Mouse (Mus musculus) CD4-positive, CD25-positive, alpha-beta regulatory T cell, adult 4 months (primary cell): ENCODE measurements around the gene Rims3. TPM values are rescaled to one million over a fixed set of nuclear protein-coding genes. Genes with fewer than 3 reads are reported as not detected.

Experiments used
- ATAC-seq: one replicate; pipeline ENCODE4 v1.8.0; 2017
- polyA plus RNA-seq, 2 experiments: library from polyadenylated mRNA; unstranded; fragments of 100-300 nt; shearing (Covaris generic); gene quantifications; one replicate each; pipeline ENCODE4 v1.2.1; 2017

Rims3 gene
- polyA plus RNA-seq, 2 experiments from 2014 or later, result 0.63 to 1.2 TPM

DNA sequence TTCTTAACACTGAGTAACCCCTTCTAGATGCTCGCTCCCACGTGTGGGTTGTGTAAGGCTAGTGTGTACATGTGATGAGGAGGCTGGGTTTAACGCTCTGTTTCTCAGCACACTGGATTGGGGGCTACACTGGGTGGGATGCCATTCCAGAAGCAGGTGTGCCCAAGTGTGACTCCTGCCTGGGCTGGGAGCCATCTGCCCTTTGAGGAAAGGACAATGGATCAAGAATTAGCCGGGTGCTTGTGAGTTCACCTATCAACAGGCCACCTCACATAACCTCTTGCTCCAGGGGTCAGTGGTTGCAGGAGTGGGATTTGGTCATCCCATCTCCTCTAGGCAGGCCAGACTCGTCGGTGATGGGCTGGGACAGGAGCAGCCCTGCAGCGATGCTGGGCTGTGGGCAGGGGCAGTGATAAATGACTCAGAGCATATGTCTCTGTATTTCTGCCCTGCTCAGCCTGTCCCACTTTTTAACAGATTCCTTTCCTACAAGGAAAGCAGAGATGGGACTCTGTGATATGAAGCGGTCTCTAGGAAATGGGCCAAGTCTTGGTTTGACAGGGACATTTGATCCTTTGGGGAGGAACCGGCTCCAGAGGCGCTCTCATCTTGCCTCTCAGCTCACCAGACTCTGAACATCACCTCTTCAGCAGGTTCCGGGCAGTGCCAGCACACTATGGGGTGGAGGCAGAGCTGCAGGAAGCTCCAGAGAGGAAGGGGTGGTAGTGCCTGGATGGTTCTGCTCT is 39.2 kb downstream of the Rims3 start:
- ATAC-seq, result no peak

DNA sequence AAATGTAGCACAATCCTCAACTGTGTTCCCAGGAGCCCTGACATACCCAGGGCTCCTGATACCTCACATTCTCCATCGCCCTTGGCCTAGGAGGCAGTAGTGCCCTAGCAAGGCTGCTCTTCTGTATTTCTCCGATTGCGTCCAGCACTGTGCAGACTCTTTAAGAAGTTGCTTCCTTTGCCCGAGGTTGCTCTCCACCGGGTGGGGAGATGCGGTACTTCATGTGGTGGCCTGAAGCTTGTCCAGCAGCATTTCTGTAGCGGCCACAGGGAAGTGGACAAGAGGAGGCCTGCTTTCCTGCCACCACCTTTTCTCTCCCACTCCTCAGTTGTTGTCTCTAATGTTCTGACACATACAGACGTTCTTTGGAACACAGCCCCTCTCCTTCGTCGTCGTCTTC is 40.0 kb downstream of the Rims3 start:
- ATAC-seq, result no peak

DNA sequence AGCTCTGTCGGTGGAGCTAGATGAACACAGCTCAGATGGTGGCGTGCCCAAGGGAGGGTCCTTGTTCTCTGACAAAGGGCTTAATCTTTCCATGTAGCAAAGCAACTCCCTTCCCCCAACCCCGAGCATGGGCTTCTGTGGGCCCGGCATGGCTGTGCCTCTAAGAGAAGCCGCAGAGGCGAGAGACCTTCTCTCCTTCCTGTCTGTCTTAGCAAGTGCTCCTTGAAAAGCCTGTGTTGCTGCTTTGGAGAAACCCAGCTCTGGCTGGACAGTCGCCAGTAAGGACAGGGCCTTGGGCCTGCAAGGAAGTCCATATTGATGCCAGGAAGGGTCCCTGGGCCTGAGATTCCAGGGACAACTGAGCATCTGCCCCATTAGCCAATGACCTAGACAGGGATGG is 40.6 kb downstream of the Rims3 start:
- no peak for ATAC-seq

DNA sequence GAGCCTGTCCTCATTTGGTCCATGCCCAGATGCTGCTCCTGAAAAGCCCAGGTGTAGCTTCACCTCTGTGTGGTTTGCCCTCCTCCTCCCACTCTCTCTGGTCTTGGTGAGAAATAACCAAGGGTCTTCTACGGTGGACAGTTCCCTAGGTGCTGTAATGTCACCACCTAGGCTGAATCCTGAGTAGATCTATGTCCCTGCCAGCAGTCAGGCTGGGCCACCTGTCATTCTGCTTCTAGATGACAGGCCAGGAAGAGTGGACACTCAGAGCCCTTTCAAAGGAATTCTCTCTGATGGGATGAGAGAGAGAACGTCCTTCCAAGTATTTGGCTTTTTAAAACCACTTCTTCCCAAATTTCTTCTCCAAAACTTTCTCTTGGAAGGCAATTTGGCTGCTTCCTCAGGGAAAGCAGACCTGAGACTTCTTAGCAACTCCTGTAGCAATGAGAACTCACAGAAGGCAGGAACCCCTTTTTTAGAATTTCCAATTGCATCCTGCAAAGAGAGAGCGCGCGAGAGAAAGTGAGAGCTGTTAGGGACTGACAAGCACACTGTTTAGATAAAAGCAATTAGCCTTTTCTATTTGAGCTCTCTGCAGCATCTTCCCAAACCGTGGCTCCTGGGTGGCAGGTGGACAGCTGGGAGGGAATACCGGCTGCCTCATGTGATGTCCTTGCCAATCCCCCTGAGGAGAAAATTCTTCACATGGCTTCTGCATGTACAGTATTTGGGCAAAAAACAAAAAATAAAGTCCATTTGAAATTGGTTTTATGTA is 41.4 kb downstream of the Rims3 start:
- ATAC-seq, result no peak

DNA sequence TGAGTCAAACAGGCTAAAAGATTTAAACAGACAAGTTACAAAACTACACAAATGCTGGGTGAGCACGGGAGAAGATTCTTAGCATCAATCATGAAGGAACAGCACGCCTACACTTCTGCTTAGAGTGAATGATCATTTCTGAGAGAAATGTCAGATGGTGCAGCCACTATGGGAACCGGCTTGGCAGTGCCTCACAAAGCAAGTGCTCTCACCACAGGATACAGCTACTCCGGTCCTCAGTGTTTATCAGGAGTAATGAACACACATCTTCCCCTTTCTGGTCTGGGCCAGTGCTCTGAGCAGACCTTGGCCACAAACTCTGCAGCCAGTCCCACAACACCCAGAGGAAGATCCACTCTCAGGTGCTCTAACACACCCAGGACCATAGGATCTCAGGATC is 49.9 kb downstream of the Rims3 start:
- ATAC-seq, result no peak

DNA sequence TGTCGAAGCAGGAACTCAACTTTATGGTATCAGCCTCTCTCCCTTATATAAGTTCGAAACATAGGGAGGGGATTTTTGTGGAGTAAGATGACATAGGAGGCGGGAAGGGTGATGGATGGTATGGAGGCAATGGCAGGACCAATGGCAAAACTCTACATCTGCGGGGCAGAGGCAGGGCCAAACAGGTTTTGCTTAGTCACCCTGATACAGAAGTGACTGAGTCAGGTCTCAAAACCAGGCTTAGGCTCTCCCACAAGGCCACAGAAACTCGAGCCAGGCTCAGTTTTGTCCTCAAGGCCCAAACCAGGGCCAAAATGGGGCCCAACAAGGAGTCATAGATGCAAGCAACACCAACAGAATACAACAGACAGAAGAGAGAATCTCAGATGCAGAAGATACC is 51.0 kb downstream of the Rims3 start:
- no peak for ATAC-seq

DNA sequence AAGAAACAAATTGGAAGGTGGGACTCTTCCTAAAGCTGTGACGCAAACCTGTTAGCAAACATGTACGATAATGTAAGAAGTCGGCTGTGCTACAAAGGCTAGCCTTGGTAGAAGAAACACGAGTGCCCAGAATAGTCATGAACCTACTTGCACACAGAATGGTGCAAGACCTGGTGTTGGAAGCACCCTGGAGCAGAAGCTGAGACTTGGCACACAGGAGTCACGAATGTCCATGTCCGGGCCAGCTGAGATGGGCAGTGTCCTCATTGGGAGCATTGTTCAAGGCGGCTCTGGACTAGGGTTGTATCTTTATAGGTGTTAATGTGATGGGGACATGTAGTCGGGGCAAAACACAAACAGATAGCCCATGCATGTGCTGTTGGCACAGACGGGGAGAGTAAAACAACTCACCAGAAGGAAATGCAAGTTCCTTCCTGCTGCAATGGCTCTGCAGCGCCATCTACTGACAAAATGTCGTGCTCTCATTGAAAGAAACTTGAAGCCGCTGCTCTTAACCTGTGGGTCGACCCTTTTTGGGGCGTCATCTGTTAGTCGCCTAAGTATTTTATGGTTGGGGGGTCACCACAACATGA is 55.0 kb downstream of the Rims3 start:
- ATAC-seq, result peak; percentile 91

DNA sequence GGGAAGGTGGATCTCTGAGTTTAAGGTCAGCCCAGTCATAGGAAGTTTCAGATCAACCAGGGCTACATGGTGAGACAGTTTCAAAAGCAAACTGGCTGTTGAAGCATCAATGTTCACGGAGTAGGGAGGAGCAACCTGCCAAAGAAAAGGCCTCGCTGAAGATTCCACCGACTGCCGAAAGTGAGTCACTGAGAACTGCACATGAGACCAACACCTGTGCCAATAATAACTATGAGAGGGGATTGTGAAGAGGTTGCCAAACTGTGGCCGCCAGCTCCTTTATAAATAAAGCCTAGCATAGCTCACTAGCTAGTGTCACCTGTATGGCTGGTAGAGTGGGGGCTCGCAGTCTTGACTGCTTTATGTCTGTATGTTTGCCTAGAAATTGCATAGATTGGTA is 56.5 kb downstream of the Rims3 start:
- ATAC-seq, result no peak

DNA sequence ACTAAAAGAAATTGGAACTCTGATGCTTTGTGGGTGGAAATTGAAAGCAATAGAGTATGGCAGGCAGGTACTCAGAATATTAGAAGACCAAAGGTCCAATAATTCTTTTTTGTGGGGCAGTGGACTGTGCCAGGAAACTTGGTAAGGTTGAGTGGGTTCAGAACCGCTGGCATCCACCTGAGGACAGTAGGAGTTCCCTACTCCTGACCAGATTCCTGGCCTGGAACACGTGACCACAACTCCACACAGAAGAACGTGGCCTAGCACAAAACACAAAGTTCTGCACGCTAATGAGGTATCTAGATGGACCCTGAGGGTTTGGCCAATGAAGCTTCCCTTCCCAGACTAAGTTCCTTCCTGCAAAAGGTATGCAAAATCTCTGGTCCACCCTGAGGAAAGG is 58.2 kb downstream of the Rims3 start:
- no peak for ATAC-seq

DNA sequence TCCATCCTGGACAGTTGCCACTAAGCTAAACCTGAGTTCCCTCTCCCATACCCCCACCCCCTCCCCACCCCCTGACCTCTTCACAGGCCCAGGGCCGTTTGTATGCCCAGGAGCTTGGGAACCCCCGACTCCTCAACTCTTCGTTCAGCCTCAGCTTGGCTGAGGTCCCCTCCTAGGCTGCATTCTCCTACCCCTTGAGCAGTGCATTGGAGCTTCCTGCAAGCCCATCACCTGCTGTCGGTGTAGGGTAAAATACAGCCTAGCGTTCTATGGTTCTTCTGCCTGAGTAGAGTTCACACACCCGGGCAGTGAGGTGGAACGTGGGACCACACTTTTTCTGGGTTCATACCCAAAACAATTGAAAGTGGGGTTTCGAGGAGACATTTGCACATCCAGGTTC is 58.8 kb downstream of the Rims3 start:
- no peak for ATAC-seq

DNA sequence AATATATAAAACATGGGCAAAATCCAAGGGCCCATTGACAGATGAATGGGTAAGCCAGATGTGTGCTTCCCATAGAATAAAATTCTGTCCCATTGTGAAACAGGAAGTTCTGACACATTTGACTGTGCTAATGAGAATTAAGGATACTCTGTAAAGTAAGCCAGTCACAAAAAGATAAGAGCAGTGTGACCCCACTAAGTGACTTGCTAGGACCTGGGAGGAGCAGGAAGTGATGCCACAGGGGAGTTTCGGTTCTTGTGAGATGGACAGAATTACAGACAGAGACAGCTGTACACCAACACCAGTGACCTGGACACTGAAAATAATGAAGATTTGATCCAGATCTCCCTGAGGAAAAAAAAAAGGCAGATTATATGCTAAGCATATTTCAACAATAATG is 59.2 kb downstream of the Rims3 start:
- ATAC-seq, result no peak

DNA sequence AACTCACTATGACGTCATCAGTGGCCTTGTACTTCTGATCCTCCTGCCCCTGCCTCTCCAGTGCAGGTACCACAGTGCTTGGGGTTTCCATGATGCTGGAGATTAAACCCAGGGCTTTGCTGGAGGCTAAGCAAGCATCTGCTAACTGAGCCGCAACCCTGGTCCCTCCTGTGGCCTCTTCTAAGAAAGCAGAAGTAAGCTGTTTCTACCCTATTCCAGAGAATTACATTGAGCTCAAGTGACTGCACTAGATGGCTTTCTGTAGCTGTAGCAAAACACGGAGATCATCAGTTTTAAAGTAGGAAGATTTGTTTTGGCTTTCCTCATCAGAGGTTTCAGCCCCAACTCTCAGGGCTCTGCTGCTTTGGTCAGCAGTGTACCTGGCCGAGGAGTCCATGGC is 59.9 kb downstream of the Rims3 start:
- ATAC-seq, result no peak

DNA sequence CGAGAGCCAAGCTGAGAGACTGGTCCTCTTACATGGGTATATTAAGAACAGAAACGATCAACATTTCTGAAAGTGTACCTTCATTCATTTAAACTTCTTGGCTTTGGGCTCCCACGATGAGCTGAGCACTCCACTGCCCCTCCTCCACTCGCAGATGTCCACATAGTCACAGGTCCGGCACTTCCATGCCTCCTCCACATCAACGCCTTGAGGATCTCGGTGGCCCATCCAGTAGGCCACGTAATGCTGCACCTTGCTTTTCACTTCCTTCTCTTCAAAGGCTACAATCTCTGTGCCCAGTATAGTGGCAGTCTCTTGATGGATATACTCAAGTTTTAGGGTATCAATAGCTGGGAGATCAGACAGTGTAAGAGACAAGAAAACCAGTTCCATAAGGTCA is 66.8 kb downstream of the Rims3 start:
- ATAC-seq, result no peak

DNA sequence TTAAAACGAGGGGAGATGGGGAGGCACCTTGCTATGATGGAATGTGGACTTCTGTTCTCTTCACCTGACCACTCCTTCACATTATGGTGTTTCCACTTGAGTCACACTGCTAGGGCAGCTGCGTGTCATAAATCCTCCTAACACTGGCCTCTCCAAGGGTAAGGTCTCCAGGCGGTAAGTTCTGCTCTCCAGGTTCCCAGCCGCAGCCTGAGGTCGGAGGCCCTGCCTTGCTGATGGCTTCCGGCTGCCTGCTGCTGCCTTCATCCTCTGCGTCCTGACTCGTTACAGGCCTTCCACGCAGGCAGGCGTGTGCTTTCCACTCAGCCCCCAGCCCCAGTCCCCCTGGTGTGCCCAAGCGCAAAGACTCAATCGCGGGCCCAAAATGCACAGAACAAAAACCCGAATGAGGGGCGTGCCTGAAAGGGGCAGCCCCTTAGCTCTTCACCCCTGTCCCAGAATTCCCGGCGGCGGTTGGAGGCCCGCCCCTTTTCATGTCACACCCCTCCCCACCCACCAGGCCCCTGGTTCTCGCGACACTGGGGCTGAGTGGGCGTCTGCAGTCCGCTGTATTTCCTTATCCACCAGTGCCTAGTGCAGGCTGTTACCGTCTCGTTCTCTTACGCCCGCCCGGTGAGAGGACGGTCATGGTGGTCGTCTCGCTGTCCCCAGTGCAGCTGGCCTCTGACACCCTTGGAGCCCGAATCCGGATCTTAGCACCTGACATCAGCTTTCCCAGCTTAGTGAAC is 70.1 kb downstream of the Rims3 start, which contains the start of gene Exo5:
Exo5 (minus strand) TSS at position 464 of the 746 bp plus-strand sequence.
- ATAC-seq, result peak; percentile 94

DNA sequence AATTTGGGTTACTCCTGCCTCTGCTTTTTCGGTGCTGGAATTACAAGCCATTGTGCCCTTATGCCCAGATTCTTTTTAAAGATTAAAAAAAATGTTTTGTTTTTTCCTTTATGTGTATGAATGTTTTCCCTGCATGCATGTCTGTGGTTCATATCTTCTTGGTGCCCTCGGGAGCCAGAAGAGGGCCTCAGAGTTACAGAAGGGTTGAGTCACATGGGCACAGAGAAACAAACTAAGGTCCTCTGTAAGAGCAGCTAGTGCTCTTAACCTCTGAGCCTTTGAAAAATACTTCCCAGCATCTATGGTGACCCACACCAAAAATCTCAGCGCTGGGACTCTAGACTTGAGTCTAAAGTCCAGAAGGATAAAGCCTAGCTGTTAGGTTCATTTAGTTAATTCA is 70.8 kb downstream of the Rims3 start:
- ATAC-seq, result peak; percentile 54

DNA sequence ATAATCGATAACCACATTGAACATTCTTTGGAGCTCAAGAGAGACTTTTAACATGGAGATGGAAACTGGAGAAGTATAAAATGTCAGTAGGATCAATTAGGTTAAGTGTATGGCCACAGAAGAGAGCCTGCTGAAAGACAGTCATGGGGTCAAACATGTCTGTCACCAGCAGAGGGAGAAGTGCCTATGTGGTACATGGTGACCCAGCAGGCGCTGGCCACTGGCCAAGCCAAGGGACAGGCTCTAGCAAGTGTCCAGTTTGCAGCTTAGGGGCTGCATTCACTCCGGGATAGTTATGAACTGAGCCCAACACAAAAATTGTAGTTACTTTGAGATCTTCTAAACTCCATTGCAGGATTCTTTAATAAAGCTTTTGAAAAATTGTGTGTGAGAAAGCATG is 74.1 kb downstream of the Rims3 start:
- ATAC-seq, result no peak

DNA sequence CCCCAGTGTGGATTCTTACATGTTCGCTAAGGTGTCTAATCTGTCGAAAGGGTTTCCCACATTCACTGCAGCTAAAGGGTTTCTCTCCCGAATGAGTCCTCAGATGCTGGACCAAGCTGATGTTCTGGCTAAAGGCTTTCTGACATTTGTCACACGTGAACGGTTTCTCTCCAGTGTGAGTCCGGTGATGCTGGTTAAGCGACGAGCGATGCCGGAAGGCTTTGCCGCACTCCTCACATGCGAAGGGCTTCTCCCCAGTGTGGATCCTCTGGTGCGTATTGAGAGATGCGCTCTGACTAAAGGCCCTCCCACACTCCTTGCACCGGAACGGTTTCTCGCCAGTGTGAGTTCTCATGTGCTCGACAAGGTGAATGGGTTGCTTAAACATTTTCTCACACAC is 76.1 kb downstream of the Rims3 start:
- no peak for ATAC-seq

DNA sequence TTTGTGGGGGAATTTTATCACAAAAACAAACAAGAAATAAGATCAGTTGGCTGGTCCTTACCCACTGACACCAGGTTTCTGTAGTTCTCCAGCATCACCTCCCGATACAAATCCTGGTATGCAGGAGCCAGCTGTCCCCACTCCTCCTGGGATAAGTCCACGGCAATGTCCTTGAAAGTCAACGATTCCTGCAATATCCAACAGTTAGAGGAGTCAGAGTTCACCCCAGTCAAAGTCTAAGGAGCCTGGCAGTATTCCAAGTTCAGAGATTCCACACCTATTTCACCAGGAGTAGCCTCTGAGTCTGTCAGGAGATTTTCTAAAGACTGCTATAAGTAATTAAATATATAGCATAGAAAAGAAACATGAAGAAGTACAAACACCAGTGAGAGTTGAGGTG is 80.4 kb downstream of the Rims3 start:
- ATAC-seq, result no peak

Other genes starting within 250 kb of the Rims3 start
- gene Cited4, start 188.2 kb upstream of the Rims3 start, polyA plus RNA-seq, result not detected
- gene Kcnq4, start 106.2 kb upstream of the Rims3 start, polyA plus RNA-seq, result not detected
- gene Nfyc, start 23.2 kb upstream of the Rims3 start, polyA plus RNA-seq, result 10 to 100 TPM; 64.7 to 67.5 TPM
- 10 to 100 TPM; 32.5 to 33.4 TPM for gene Exo5, start 70.2 kb downstream of the Rims3 start, polyA plus RNA-seq
- 1 to 10 TPM; 1.1 to 1.2 TPM for gene Zfp69, start 96.9 kb downstream of the Rims3 start, polyA plus RNA-seq
- 10 to 100 TPM; 34.0 to 37.4 TPM for gene Smap2, start 162.4 kb downstream of the Rims3 start, polyA plus RNA-seq
- not detected for gene Col9a2, start 184.6 kb downstream of the Rims3 start, polyA plus RNA-seq
- gene Zmpste24, start 243.4 kb downstream of the Rims3 start, polyA plus RNA-seq, result 10 to 100 TPM; 42.8 to 56.3 TPM